Mouse (Mus musculus) monocyte, adult 5-6 weeks (primary cell): ENCODE measurements around the gene Gm38394. TPM values are rescaled to one million over a fixed set of nuclear protein-coding genes. Genes with fewer than 3 reads are reported as not detected.
A peak's percentile ranks its signal among the peaks of the same experiment; 100 is the strongest.

Experiments used
- ATAC-seq: fragments of 153-309, 156-312 bp; replicated peaks from 2 replicates; pipeline ENCODE4 v1.8.0; 2017; ENCODE audit warnings: mild to moderate bottlenecking; ENCODE audit not compliant: low TSS enrichment, insufficient number of reproducible peaks, severe bottlenecking, poor library complexity, low FRiP score
- total RNA-seq: library from RNA; stranded (forward); fragments of 200-1000, 200-491, 200-594 nt; gene quantifications from 3 replicates; pipeline ENCODE4 v1.2.3, GENCODE M21; 2017

Gene Gm38394
- total RNA-seq, 1 experiment from 2014 or later, result 12.8 TPM

DNA sequence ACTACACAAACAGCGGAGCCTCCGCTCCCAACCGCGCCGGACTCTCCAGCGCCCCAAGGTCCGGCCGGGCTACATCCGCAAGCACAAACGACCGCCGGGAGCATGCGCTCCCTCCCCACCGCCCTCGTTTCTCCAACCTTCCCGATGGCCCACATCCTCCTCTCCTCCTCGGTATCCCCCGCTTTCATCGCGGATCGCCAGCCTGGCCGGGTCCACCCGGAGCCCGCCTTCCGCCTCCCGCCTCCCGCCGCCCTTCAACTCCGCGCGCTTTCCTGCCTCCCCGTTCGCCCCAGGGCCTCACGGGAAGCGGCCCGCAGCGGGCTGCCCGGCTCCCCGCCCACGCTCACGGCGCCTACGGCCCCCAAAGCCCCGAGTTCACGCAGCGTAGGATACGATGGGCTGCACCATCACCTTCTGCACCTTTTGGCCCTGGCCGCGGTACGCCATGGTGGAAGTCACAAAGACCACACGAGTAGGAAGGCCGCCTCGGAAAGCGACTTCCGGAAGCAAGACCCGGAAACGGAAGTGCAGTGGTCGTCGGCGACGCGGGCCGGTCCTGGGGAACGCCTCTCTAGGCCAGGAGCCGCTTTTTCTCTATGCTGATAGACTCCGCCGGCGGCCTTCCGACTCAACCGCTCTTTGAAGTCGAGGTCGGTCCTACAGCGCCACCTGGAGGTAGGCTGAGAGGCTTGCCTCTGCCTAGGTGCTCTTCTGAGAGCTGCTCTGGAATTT lies 51.2 kb downstream of the Gm38394 start, which contains the start of gene Snrpe:
Gene Snrpe (minus strand): TSS at position 521 of the 732 bp plus-strand sequence.
- peak; percentile 99 for ATAC-seq

DNA sequence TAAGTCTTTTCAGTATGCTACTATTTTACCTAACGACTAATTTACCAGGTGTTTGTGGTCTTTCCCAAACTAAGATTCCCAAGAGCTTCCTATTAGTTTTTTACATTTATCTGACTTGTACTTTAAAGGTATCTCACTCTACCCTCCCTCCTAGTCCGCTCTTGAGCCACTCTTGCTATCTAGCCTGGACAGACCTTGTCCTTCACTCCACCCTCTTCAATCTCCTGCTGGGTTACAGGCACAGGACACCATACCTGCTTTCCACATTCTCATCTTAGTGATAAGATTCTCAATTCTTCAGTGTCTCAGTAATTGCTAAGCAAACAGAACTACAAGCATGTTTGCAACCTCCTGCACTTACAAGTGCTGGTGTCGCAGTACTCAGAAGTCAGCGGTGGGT lies 57.9 kb downstream of the Gm38394 start:
- ATAC-seq, result no peak

DNA sequence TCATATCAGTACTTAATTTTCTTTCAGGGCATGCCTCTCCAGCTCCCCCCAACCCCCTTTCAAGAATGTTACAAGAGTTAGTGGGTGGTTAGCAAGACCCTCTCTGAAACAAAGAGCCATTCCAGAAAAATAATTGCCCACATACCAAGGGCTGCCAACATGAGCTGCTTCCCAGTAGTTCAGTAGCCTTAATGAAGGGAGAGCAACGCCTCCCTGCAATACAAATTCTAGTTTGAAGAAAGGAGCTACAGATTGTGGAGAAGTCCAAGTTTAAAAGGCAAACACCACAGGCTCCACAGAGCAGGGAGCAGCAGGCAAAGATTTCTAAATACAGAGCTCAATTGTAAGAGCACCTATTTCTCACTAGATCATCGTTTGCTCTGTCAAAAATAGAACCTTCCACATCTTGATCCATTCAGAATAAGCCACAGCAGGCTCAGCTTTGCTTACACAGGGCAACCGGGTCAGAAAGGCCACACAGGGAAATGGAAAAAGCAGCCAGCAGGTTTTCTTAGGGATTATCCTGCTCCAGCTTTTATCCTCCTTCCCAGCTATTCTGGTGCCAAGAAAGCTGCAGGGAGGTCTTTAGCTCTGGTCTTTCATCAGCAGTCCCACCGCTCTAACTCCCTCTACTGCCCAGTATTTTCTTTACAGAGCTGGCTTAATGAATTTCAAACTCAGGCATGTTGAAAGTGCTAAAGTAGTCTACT lies 64.7 kb downstream of the Gm38394 start:
- no peak for ATAC-seq

DNA sequence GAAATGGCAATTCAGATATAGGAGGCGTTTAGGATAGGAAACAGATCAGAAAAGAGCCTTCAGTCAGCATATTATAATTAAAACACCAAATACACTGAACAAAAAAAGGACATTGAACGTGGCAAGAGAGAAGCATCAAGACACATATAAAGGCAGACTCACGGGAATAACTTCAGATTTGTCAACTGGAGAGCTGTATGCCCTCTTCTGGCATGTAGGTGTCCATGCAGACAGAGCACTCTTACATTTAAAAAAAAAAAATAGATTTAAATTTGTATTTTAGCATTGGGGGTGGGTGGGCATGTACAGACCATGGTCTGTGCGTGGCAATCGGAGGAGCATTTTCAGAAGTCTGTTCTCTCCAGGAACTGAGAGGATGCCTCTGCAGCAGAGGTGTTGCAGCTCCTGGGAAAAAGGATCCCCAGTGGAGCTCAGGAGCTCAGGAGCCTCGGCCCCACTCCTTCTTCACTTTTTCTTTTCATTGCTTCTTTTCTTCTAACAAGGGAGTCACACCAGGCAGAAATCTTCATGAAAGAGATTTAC lies 75.1 kb downstream of the Gm38394 start:
- ATAC-seq, result no peak

GRCm38 (mm10) chr1:133571293-133571692 lies 89.8 kb downstream of the Gm38394 start:
- ATAC-seq, result no peak

Other genes starting within 250 kb of the Gm38394 start
- gene Sox13, start 236.9 kb downstream of the Gm38394 start, total RNA-seq, result not detected in 3 replicates
- 231 to 361 TPM (median 319 TPM) in 3 replicates for gene Snrpe, start 51.0 kb downstream of the Gm38394 start, total RNA-seq
- 15.3 to 43.2 TPM (median 22.6 TPM) in 3 replicates for gene Zbed6, start 433 bp downstream of the Gm38394 start, total RNA-seq
- 35.8 to 132 TPM (median 52.2 TPM) in 3 replicates for gene Lax1, start 28.8 kb upstream of the Gm38394 start, total RNA-seq
- 16.7 to 44.9 TPM (median 20.6 TPM) in 3 replicates for gene Atp2b4, start 139.7 kb upstream of the Gm38394 start, total RNA-seq
- not detected in 3 replicates for gene Optc, start 246.7 kb upstream of the Gm38394 start, total RNA-seq